Mouse (Mus musculus) stomach, postnatal 0 days (tissue): ENCODE measurements at regions not wholly inside any gene's neighbourhood (a gene's known extent, or its start where the extent isn't known, plus 50 kb on each side); places are given as distances from the start of the nearest gene placed in this dataset.

Experiments used
- ATAC-seq: fragments of 200-750 bp; cut with Nextera tagmentation; 2 replicates; pipeline ENCODE4 v1.8.0; 2017; ENCODE audit not compliant: low FRiP score, low TSS enrichment
- DNase-seq: peaks from one replicate; pipeline ENCODE4 v3.0.0-alpha.2; 2016; ENCODE audit warnings: low spot score
- H3K27ac ChIP-seq: fragments of 300-500 bp; sonication (generic); replicated peaks from 2 replicates; pipeline ENCODE4 v1.5.1; 2014; ENCODE audit warnings: mild to moderate bottlenecking, control low read depth
- H3K27me3 ChIP-seq: fragments of 300-500 bp; sonication (generic); 2 replicates; pipeline ENCODE4 v1.6.1; 2014; ENCODE audit warnings: low read length; ENCODE audit not compliant: control insufficient read depth, insufficient read depth
- H3K36me3 ChIP-seq: fragments of 300-500 bp; sonication (generic); 2 replicates; pipeline ENCODE4 v1.6.1; 2014; ENCODE audit warnings: low read length, mixed read lengths; ENCODE audit not compliant: control insufficient read depth, insufficient read depth
- H3K4me1 ChIP-seq: fragments of 300-500 bp; sonication (generic); replicated peaks from 2 replicates; pipeline ENCODE4 v1.6.1; 2014; ENCODE audit warnings: antibody characterized with exemption; ENCODE audit not compliant: control insufficient read depth, insufficient read depth
- H3K4me2 ChIP-seq: fragments of 300-500 bp; sonication (generic); replicated peaks from 2 replicates; pipeline ENCODE4 v1.6.1; 2014; ENCODE audit warnings: low read depth, mild to moderate bottlenecking, control low read depth, moderate library complexity
- H3K4me3 ChIP-seq: fragments of 300-500 bp; sonication (generic); 2 replicates; pipeline ENCODE4 v1.5.1; 2014; ENCODE audit warnings: low read depth, low read length, control low read depth
- H3K9ac ChIP-seq: fragments of 300-500 bp; sonication (generic); 2 replicates; pipeline ENCODE4 v1.6.1; 2014; ENCODE audit warnings: mild to moderate bottlenecking, low read length, control low read depth, mixed read lengths
- H3K9me3 ChIP-seq: fragments of 300-500 bp; sonication (generic); 2 replicates; pipeline ENCODE4 v1.6.1; 2016; ENCODE audit warnings: low read length; ENCODE audit not compliant: control insufficient read depth
- CTCF ChIP-seq: IDR thresholded peaks from 2 replicates; pipeline ENCODE4 v1.5.1; 2016; ENCODE audit warnings: antibody characterized with exemption, low read depth, mild to moderate bottlenecking, moderate library complexity
- EP300 ChIP-seq: optimal IDR thresholded peaks from 2 replicates; pipeline ENCODE3; 2016; ENCODE audit warnings: antibody characterized with exemption
- WGBS: fragments of 180-500 bp; shearing (Covaris S2); extraction: QIAGEN DNeasy Blood & Tissue Kit; methylation state at CpG from one replicate; pipeline ENCODE4 v1.1.7; 2014; 5-methylcytosine and 5-hydroxymethylcytosine counted together

GRCm38 (mm10) chr8:115486904-115487303 lies 220.7 kb downstream of the Maf start:
- H3K4me2 ChIP-seq, result no peak overlapping the region
- H3K9ac ChIP-seq, result no peak overlapping the region
- H3K9me3 ChIP-seq, result no peaks in the 10 kb centered on the region
- DNase-seq (no peak), ATAC-seq (no peak)
- no peak overlapping the region for H3K4me3 ChIP-seq
- no peaks in the 10 kb centered on the region for H3K36me3 ChIP-seq
- H3K4me1 ChIP-seq, result no peaks in the 10 kb centered on the region
- 35% methylated on average over 3 of the region's 3 CpGs for WGBS
- no peaks in the 10 kb centered on the region for H3K27me3 ChIP-seq
- no peak overlapping the region for H3K27ac ChIP-seq
- TF ChIP-seq CTCF (no peak), EP300 (no peak)

DNA sequence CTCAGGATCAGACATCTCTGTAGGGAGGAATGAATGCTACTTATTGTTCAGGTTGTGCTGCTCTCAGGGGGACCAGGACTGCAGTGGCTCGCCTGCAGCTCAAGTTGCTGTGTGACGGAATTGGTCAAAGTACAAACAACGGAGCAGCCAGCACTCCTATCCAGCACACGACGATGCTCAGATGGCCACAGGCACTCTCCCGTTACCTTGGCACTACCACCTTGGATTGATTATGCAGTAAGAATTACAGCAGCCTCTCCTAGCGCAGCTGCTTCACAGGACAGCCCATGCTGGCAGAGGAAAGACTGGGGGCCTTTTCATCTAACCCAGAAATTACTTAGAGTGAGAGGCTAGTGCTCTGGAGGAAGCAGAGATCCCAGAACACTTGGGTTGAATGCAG lies 226.5 kb downstream of the Maf start:
- Histone ChIP-seq H3K9me3 (no peaks in the 10 kb centered on the region), H3K4me2 (no peak overlapping the region), H3K27ac (no peak overlapping the region), H3K9ac (no peak overlapping the region), H3K4me3 (no peak overlapping the region), H3K36me3 (no peaks in the 10 kb centered on the region), H3K4me1 (no peaks in the 10 kb centered on the region), H3K27me3 (no peaks in the 10 kb centered on the region)
- TF ChIP-seq EP300 (no peak), CTCF (no peak)
- WGBS, result 65% methylated on average over 7 of the region's 7 CpGs
- ATAC-seq (no peak), DNase-seq (no peak)

DNA sequence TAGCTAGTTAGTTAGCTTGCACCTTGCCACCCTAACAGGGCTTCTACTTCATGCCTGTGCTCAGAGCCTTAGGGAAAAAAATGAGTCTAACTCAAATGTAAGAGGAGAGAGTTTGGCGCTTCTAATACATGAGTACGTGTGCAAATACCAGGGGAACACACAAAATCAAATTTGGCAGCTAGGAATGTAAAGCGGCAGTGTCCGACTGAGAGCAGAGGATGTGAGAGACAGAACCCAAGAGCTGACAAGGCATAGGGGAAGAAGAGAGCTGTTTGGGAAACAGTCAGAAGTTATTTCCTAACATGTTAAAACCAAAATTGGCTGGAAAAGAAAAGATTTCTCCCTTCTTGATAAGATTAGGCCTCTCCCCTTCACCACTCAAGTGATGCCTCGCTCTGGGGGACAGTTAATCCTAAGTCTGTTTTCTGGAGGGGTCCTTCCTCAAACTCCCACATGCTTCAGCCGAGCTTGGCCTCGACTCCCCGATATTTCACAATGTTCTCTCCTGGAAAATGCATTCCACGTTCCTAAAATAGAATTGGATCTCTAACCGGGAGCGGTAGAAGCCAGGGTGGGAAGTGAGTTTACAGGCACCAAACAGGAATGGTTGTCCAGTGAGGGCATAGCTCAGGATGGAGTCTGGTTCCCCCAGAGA lies 229.1 kb downstream of the Maf start:
- Histone ChIP-seq H3K36me3 (no peaks in the 10 kb centered on the region), H3K9ac (no peak overlapping the region), H3K9me3 (no peaks in the 10 kb centered on the region), H3K27ac (no peak overlapping the region), H3K27me3 (no peaks in the 10 kb centered on the region), H3K4me2 (no peak overlapping the region), H3K4me3 (no peak overlapping the region), H3K4me1 (no peaks in the 10 kb centered on the region)
- TF ChIP-seq CTCF (no peak), EP300 (no peak)
- WGBS, result 49% methylated on average over 11 of the region's 11 CpGs
- DNase-seq, result peak; percentile 22
- peak; percentile 51; the same call in 1 of the 2 replicates for ATAC-seq

- no peaks in the 10 kb centered on the region for H3K4me1 ChIP-seq
- ATAC-seq, result no peak
- H3K27me3 ChIP-seq, result no peaks in the 10 kb centered on the region
- H3K36me3 ChIP-seq, result no peaks in the 10 kb centered on the region
- TF ChIP-seq EP300 (no peak), CTCF (no peak)
- H3K4me2 ChIP-seq, result no peak overlapping the region
- H3K9ac ChIP-seq, result no peak overlapping the region
- 83% methylated on average over 9 of the region's 9 CpGs for WGBS
- H3K4me3 ChIP-seq, result no peak overlapping the region
- no peak for DNase-seq
- H3K27ac ChIP-seq, result no peak overlapping the region
- no peaks in the 10 kb centered on the region for H3K9me3 ChIP-seq
Observed at GRCm38 (mm10) chr8:115476071-115476470, 231.5 kb downstream of the Maf start.

GRCm38 (mm10) chr8:115475156-115475555 lies 232.4 kb downstream of the Maf start:
- H3K27ac ChIP-seq, result no peak overlapping the region
- H3K9me3 ChIP-seq, result no peaks in the 10 kb centered on the region
- no peak overlapping the region for H3K4me3 ChIP-seq
- no peak for TF ChIP-seq EP300
- no peak for TF ChIP-seq CTCF
- H3K36me3 ChIP-seq, result no peaks in the 10 kb centered on the region
- ATAC-seq (no peak), DNase-seq (no peak)
- H3K27me3 ChIP-seq, result no peaks in the 10 kb centered on the region
- no peaks in the 10 kb centered on the region for H3K4me1 ChIP-seq
- H3K9ac ChIP-seq, result no peak overlapping the region
- 87% methylated on average over 10 of the region's 10 CpGs for WGBS
- no peak overlapping the region for H3K4me2 ChIP-seq

GRCm38 (mm10) chr8:115473974-115474373 lies 233.6 kb downstream of the Maf start:
- Histone ChIP-seq H3K27ac (no peak overlapping the region), H3K9me3 (no peaks in the 10 kb centered on the region), H3K9ac (no peak overlapping the region), H3K4me3 (no peak overlapping the region), H3K27me3 (no peaks in the 10 kb centered on the region), H3K4me1 (no peaks in the 10 kb centered on the region), H3K36me3 (no peaks in the 10 kb centered on the region), H3K4me2 (no peak overlapping the region)
- DNase-seq, result no peak
- ATAC-seq, result no peak
- WGBS, result 60% methylated on average over 8 of the region's 8 CpGs
- TF ChIP-seq CTCF (no peak), EP300 (no peak)
